Mouse (Mus musculus) hindbrain, embryonic 14.5 days (tissue): ENCODE data around the gene Chm. TPM values are rescaled to one million over a fixed set of nuclear protein-coding genes. Genes with fewer than 3 reads are reported as not detected.
"Not testable (repeated sequence)": the region's sequence is repeated elsewhere in the genome, so short reads cannot be mapped to it uniquely, and the experiment has no call there.

Experiments used
- ATAC-seq: fragments of 200-750 bp; cut with Nextera tagmentation; 2 replicates; pipeline ENCODE4 v1.8.0; 2017; ENCODE audit warnings: moderate number of reproducible peaks, mild to moderate bottlenecking, moderate TSS enrichment, moderate library complexity; ENCODE audit not compliant: low FRiP score
- DNase-seq: peaks from one replicate; pipeline ENCODE4 v3.0.0-alpha.2; 2015; ENCODE audit warnings: low spot score
- H3K27ac ChIP-seq: fragments of 300-500 bp; sonication (generic); 2 replicates; pipeline ENCODE4 v1.5.1; 2014; ENCODE audit warnings: mild to moderate bottlenecking, moderate library complexity
- H3K27me3 ChIP-seq: fragments of 300-500 bp; sonication (generic); 2 replicates; pipeline ENCODE4 v1.6.1; 2014; ENCODE audit warnings: mild to moderate bottlenecking, low read length, mixed read lengths; ENCODE audit not compliant: control insufficient read depth, insufficient read depth
- H3K36me3 ChIP-seq: fragments of 300-500 bp; sonication (generic); replicated peaks from 2 replicates; pipeline ENCODE4 v1.6.1; 2014; ENCODE audit not compliant: control insufficient read depth, insufficient read depth
- H3K4me1 ChIP-seq: fragments of 300-500 bp; sonication (generic); replicated peaks from 2 replicates; pipeline ENCODE4 v1.6.1; 2014; ENCODE audit warnings: antibody characterized with exemption, low read length, mixed read lengths; ENCODE audit not compliant: control insufficient read depth, insufficient read depth
- H3K4me2 ChIP-seq: fragments of 300-500 bp; sonication (generic); replicated peaks from 2 replicates; pipeline ENCODE4 v1.6.1; 2014; ENCODE audit warnings: mild to moderate bottlenecking, moderate library complexity
- H3K4me3 ChIP-seq: fragments of 300-500 bp; sonication (generic); replicated peaks from 2 replicates; pipeline ENCODE4 v1.5.1; 2014; ENCODE audit warnings: mild to moderate bottlenecking, low read length
- H3K9ac ChIP-seq: fragments of 300-500 bp; sonication (generic); 2 replicates; pipeline ENCODE4 v1.6.1; 2014
- H3K9me3 ChIP-seq: fragments of 300-500 bp; sonication (generic); 2 replicates; pipeline ENCODE4 v1.6.1; 2016; ENCODE audit warnings: low read length; ENCODE audit not compliant: control insufficient read depth
- WGBS: fragments of 180-500 bp; shearing (Covaris S2); extraction: QIAGEN DNeasy Blood & Tissue Kit; methylation state at CpG from one replicate; pipeline ENCODE4 v1.1.7; 2014; 5-methylcytosine and 5-hydroxymethylcytosine counted together
- polyA plus RNA-seq: library from polyadenylated mRNA; unstranded; fragments of >200 nt; fragmentation: Nextera tagmentation; extraction: Ambion mirVana; gene quantifications from 2 replicates; pipeline ENCODE4 v1.2.1, GENCODE M21; 2014

Chm gene
- polyA plus RNA-seq, result 19.2 and 21.0 TPM in 2 replicates

DNA sequence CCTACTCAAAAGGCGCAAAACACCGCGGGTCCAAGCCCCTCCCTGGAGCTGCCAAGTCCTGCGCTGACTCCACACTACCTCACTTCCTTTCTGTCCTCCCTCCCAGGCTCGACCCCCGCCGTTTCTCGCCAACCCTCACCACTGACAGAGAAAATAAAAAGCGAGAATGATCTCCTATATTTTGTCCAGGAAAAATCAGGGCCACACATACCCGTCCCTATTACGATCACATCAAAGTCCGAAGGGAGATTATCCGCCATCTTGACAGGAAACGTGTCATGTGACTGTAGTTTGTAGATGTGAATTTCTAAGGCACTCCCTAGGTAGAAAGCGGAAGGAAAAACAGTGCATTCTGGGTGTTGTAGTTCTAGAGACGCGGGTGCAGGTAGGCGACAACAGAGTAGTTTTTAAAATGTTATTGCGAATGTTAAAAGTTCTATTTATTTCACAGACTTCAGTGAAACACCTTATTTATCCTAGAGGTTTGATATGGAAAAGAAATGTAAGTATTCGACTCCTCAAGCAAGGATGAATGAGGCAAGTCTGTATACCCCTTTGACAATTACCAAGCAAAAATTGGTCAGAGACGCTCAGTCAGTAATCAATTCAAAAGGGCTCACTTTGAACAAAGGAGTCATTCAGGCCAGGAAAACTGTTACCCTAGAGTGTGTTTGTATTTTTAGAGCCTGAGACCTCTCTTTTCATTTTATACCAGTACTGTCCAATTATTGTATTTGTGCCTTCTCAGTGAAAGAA is at the start of gene Chm:
Gene Chm, minus strand, starts transcription at position 288 of the 756 bp plus-strand sequence.
- 11% methylated on average over 21 of the region's 21 CpGs for WGBS
- Histone ChIP-seq H3K4me3 (peak within 1 kb of the TSS; percentile 48), H3K4me1 (no peaks in the 10 kb centered on the region), H3K4me2 (peak within 1 kb of the TSS; percentile 52), H3K27ac (peak within 1 kb of the TSS; percentile 92), H3K27me3 (no peaks in the 10 kb centered on the region), H3K36me3 (no peaks in the 10 kb centered on the region), H3K9me3 (no peaks in the 10 kb centered on the region), H3K9ac (peak within 1 kb of the TSS; percentile 70)
- DNase-seq (peak; percentile 83), ATAC-seq (peak; percentile 96)

DNA sequence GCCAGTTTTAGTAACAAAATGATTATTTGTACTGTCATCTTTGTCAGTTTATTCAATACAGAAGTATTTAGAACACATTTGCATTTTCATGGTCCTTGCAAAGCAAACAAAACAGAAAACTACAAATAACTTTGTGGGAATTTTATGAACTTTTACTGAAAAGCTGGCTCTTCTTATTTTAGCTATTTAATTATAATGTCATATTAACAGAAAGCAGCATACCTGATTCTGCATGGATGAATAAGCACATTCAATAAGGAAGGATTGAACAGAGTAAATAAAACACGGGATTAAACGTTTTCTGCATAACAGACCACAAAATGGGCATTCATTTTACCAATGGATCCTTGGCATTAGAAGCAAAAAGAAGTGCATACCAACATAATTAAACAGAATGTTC is 8.6 kb upstream of the Chm start:
- H3K36me3 ChIP-seq, result no peaks in the 10 kb centered on the region
- no peaks in the 10 kb centered on the region for H3K4me1 ChIP-seq
- DNase-seq, result no peak
- H3K4me3 ChIP-seq, result no peak overlapping the region
- no peak overlapping the region for H3K27ac ChIP-seq
- no peak for ATAC-seq
- H3K9ac ChIP-seq, result no peak overlapping the region
- WGBS, result 12% methylated on average over 2 of the region's 2 CpGs
- H3K4me2 ChIP-seq, result no peak overlapping the region
- no peaks in the 10 kb centered on the region for H3K9me3 ChIP-seq
- H3K27me3 ChIP-seq, result no peaks in the 10 kb centered on the region

- peak; percentile 24 for DNase-seq
- H3K27me3 ChIP-seq, result no peaks in the 10 kb centered on the region
- H3K36me3 ChIP-seq, result no peaks in the 10 kb centered on the region
- no peaks in the 10 kb centered on the region for H3K4me1 ChIP-seq
- H3K9ac ChIP-seq, result peak overlapping the region; percentile 70
- peak overlapping the region; percentile 48 for H3K4me3 ChIP-seq
- ATAC-seq, result no peak; the same call in 1 of the 2 replicates
- H3K27ac ChIP-seq, result peak overlapping the region; percentile 92
- H3K4me2 ChIP-seq, result peak overlapping the region; percentile 52
- H3K9me3 ChIP-seq, result no peaks in the 10 kb centered on the region
- WGBS, result 18% methylated on average over 17 of the region's 17 CpGs
These were observed 618 bp downstream of the Chm start for GRCm38 (mm10) chrX:113184569-113185229.

GRCm38 (mm10) chrX:113180856-113181255 is 4.5 kb downstream of the Chm start:
- H3K9ac ChIP-seq, H3K4me1 ChIP-seq, H3K9me3 ChIP-seq, DNase-seq, H3K4me2 ChIP-seq, H3K36me3 ChIP-seq, H3K4me3 ChIP-seq, ATAC-seq, H3K27ac ChIP-seq, H3K27me3 ChIP-seq: not testable (repeated sequence)
- WGBS, result 95% methylated on average over 4 of the region's 4 CpGs

- H3K4me1 ChIP-seq, result no peaks in the 10 kb centered on the region
- H3K4me3 ChIP-seq, result no peak overlapping the region
- no peak overlapping the region for H3K4me2 ChIP-seq
- H3K9ac ChIP-seq, result no peak overlapping the region
- no peaks in the 10 kb centered on the region for H3K36me3 ChIP-seq
- no peaks in the 10 kb centered on the region for H3K9me3 ChIP-seq
- no peak overlapping the region for H3K27ac ChIP-seq
- no peaks in the 10 kb centered on the region for H3K27me3 ChIP-seq
- ATAC-seq, result no peak
- 73% methylated on average over 2 of the region's 2 CpGs for WGBS
- no peak for DNase-seq
These were observed 12.6 kb downstream of the Chm start for GRCm38 (mm10) chrX:113172766-113173165.

DNA sequence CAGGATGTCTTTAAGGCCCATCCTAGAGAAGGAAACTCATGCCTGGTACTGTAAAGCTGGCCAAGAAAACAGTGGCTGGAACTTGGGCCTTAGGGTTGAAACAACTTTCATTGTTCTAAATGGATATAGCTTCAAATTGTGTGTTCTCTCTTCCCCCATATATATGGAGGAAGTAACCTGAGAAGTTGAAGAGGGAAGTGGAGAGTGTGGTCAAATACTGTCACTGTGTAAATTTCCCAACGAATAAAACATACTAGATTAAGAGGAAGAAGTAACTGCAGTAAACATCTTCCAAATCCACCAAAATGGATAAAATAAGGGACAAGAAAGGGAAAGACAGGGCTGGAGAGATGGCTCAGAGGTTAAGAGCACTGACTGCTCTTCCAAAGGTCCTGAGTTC is 13.0 kb downstream of the Chm start:
- no peak overlapping the region for H3K27ac ChIP-seq
- H3K9me3 ChIP-seq, result no peaks in the 10 kb centered on the region
- ATAC-seq (no peak), DNase-seq (no peak)
- H3K4me1 ChIP-seq, result no peaks in the 10 kb centered on the region
- no peak overlapping the region for H3K4me2 ChIP-seq
- no peaks in the 10 kb centered on the region for H3K36me3 ChIP-seq
- no peak overlapping the region for H3K9ac ChIP-seq
- no peaks in the 10 kb centered on the region for H3K27me3 ChIP-seq
- 72% methylated on average over 1 of the region's 1 CpGs for WGBS
- no peak overlapping the region for H3K4me3 ChIP-seq

DNA sequence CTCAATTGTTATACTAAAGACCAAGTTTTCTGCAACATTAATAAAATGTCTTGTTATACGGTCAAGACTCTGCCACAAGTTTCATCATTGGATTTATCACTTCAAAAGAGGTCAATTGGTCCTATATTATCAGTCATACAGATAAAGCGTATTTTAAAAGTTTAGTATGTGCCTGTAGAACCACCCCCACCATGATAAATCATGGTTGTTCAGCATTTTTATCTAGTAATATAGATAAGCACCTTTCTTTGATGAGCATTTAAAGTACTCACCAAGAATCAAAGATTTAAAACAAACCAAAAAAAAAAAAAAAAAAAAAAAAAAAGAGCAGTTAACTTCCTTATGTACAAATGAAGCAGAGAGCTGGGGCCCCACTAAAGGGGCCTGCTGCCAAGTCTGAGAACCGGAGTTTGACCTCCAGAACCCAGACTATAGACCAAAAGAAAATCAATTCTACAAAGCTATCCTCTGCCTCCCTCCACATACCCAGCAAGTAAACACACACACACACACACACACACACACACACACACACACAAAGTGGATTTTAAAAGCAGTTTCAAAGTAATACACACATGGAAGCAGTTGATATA is 25.0 kb downstream of the Chm start:
- H3K4me3 ChIP-seq, result no peak overlapping the region
- H3K27ac ChIP-seq, result no peak overlapping the region
- no peak for DNase-seq
- WGBS, result 74% methylated on average over 3 of the region's 3 CpGs
- no peak overlapping the region for H3K9ac ChIP-seq
- H3K4me1 ChIP-seq, result no peaks in the 10 kb centered on the region
- no peaks in the 10 kb centered on the region for H3K36me3 ChIP-seq
- H3K9me3 ChIP-seq, result no peaks in the 10 kb centered on the region
- ATAC-seq, result no peak
- no peak overlapping the region for H3K4me2 ChIP-seq
- no peaks in the 10 kb centered on the region for H3K27me3 ChIP-seq

DNA sequence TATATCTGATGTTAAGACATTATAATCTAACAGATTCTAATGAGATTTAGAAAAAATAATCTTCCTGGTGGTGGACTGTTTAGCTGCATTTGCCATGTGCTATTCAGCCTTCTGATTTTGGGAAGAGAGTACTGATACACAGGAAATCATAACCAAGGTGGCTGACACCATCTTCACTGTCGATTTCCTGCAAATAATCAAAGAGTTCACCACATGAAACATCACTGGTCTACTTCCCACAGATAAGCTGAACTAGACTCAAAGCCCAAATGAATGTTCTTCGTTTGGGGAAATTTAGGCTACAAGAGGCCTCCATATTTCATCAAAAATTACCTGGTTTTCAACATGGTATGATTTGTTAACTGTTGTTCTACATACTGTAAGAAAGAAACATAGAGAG is 101.1 kb downstream of the Chm start:
- H3K27ac ChIP-seq, result no peak overlapping the region
- no peaks in the 10 kb centered on the region for H3K4me1 ChIP-seq
- 86% methylated on average over 2 of the region's 2 CpGs for WGBS
- H3K4me2 ChIP-seq, result no peak overlapping the region
- no peak overlapping the region for H3K9ac ChIP-seq
- ATAC-seq, result no peak
- DNase-seq, result no peak
- H3K9me3 ChIP-seq, result no peaks in the 10 kb centered on the region
- H3K4me3 ChIP-seq, result no peak overlapping the region
- H3K27me3 ChIP-seq, result no peaks in the 10 kb centered on the region
- H3K36me3 ChIP-seq, result no peaks in the 10 kb centered on the region

DNA sequence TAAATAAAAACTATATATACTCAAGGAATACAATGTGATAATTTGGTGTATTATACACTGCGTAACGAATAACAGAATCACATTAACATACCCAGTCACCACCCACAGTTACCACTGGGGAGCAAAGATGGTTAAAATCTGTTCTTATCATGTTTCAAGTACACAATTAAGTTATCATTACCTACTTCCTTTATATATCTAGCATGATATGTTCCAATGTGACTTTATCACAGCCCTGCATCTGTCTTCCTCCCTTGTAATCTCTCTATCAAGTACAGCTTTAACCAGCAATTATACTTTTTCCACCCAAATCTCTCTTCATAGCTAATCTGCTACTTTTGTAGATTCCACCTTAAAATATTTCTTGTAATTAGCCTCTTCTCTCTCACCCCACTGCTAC is 109.3 kb downstream of the Chm start:
- ATAC-seq, result no peak
- Histone ChIP-seq H3K9ac (no peak overlapping the region), H3K4me2 (no peak overlapping the region), H3K27me3 (no peaks in the 10 kb centered on the region), H3K4me3 (no peak overlapping the region), H3K27ac (no peak overlapping the region), H3K9me3 (no peaks in the 10 kb centered on the region), H3K4me1 (no peaks in the 10 kb centered on the region), H3K36me3 (no peaks in the 10 kb centered on the region)
- no peak for DNase-seq
- WGBS, result 88% methylated on average over 2 of the region's 2 CpGs
